Mouse (Mus musculus): Measurements from ENCODE around the gene Itpr2.

GRCm38 (mm10) chr6:146530769-146531168 lies 28.7 kb upstream of the Itpr2 start:
- TF ChIP-seq CTCF (IDR thresholded peaks at IDR 0.05; ENCODE audit: control insufficient read depth, insufficient read depth, insufficient read length) (no peak), USF1 (IDR thresholded peaks at IDR 0.05; ENCODE audit: low read depth) (no peak), CEBPB (IDR thresholded peaks at IDR 0.05; ENCODE audit: low read depth) (no peak), MYOG (IDR thresholded peaks at IDR 0.05; ENCODE audit: control insufficient read depth, extremely low read depth, insufficient read length) (no peak), MAX (IDR thresholded peaks at IDR 0.05) (peak; percentile 49), MYOD1 (IDR thresholded peaks at IDR 0.05; ENCODE audit: control insufficient read depth, insufficient read length, low read depth) (peak; percentile 89)

Data from C2C12 (cell line).